Comparison of ENCODE assay signal across 8 mouse cellular contexts in the genomic region with DNA sequence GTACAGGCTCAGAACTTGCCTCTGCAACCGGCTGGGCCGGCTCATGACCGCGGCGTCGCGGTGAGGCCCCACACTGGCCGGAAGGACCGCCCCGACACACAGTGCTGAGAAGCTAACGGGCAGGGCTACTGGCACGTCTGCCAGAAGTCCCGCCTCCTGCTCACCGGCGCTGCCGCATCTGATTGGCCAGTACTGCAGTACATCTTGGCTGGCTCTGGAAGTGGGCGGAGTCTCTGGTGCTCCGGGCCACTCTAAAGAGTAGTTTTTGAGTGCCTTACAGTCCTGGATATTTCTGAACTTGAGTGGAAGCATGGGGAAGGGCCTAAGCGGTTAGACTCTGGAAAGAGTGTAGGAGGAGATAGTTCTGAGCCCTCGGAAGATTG. TPM values are rescaled to one million over a fixed set of nuclear protein-coding genes. Genes with fewer than 3 reads are reported as not detected.
DNase-seq lines count a peak whose midpoint lies in the region; ATAC-seq lines count a peak whose summit lies in the region.

No protein-coding gene starts in this region.

- peak; percentile 74 for ATAC-seq in inflammation-experienced regulatory T-cells, adult 6 months
- peak; percentile 95 for ATAC-seq in megakaryocyte-erythroid progenitor cell, adult 5-6 weeks (replicated peaks; ENCODE audit: low FRiP score, low TSS enrichment, poor library complexity, severe bottlenecking)

- DNase-seq in adipocyte (ENCODE audit: low spot score), result peak; percentile 95
- DNase-seq in embryo, embryonic 10 days (ENCODE audit: low spot score), result peak; percentile 99
- DNase-seq in gastrocnemius, postnatal 10 days, result peak; percentile 97
- DNase-seq in left cerebral cortex, postnatal 10 days (ENCODE audit: extremely low spot score in 1 of 2, low spot score in 2 of 2), result peak; percentile 96 to 99
- peak; percentile 96 for DNase-seq in right cerebral cortex, postnatal 25 days
- DNase-seq in urinary bladder, postnatal 4 days (ENCODE audit: low spot score in 2 of 2), result peak; percentile 96 to 98

- intact Hi-C loops in left cerebral cortex, postnatal 10 days (cut with DNase I), result no loop called here

RNA-seq across cellular contexts. Expression of gene E130208F15Rik, which starts 0.7 kb away (rescaled TPM):
- total RNA-seq in gastrocnemius, postnatal 10 days (2021), result 1 to 10 TPM; 1.0 to 1.2 TPM
- polyA plus RNA-seq in inflammation-experienced regulatory T-cells, adult 6 months (2017; shearing (Covaris generic)), result not detected
- total RNA-seq in left cerebral cortex, postnatal 10 days (2021), result under 1 TPM; 0.45 to 0.67 TPM
- total RNA-seq in megakaryocyte-erythroid progenitor cell, adult 5-6 weeks (2014; fragmentation: Nextera tagmentation), result not detected in 2 replicates
- 3.4 TPM in 1 of 2 replicates, not detected in the other for total RNA-seq in megakaryocyte-erythroid progenitor cell, adult 5-6 weeks (2017)

RNA-seq across cellular contexts. Expression of gene Sdhaf1, which starts 1.4 kb away (rescaled TPM):
- total RNA-seq in gastrocnemius, postnatal 10 days (2021), result 10 to 100 TPM; 10.3 to 11.5 TPM
- polyA plus RNA-seq in inflammation-experienced regulatory T-cells, adult 6 months (2017; shearing (Covaris generic)), result 1 to 10 TPM; 2.0 to 6.1 (median 3.9) TPM
- 1 to 10 TPM; 7.8 to 8.2 TPM for total RNA-seq in left cerebral cortex, postnatal 10 days (2021)
- 7.3 and 9.2 TPM in 2 replicates for total RNA-seq in megakaryocyte-erythroid progenitor cell, adult 5-6 weeks (2014; fragmentation: Nextera tagmentation)
- 7.9 and 8.9 TPM in 2 replicates for total RNA-seq in megakaryocyte-erythroid progenitor cell, adult 5-6 weeks (2017)

RNA-seq across cellular contexts. Expression of gene Syne4, which starts 7.7 kb away (rescaled TPM):
- 1 to 10 TPM; 1.8 TPM for total RNA-seq in gastrocnemius, postnatal 10 days (2021)
- polyA plus RNA-seq in inflammation-experienced regulatory T-cells, adult 6 months (2017; shearing (Covaris generic)), result 10 to 100 TPM in 1 of 3 experiments, 1 to 10 TPM in 2; 4.3 to 14.7 (median 6.4) TPM
- total RNA-seq in left cerebral cortex, postnatal 10 days (2021), result 1 to 10 TPM; 5.4 to 7.5 TPM
- total RNA-seq in megakaryocyte-erythroid progenitor cell, adult 5-6 weeks (2014; fragmentation: Nextera tagmentation), result 2.9 TPM in 1 of 2 replicates, not detected in the other
- total RNA-seq in megakaryocyte-erythroid progenitor cell, adult 5-6 weeks (2017), result not detected in 2 replicates

RNA-seq across cellular contexts. Expression of gene Alkbh6, which starts 13.8 kb away (rescaled TPM):
- 10 to 100 TPM; 18.3 to 18.6 TPM for total RNA-seq in gastrocnemius, postnatal 10 days (2021)
- polyA plus RNA-seq in inflammation-experienced regulatory T-cells, adult 6 months (2017; shearing (Covaris generic)), result 100 to 1,000 TPM in 2 of 3 experiments, 10 to 100 TPM in 1; 69.8 to 178 (median 155) TPM
- total RNA-seq in left cerebral cortex, postnatal 10 days (2021), result 10 to 100 TPM; 45.9 to 47.5 TPM
- total RNA-seq in megakaryocyte-erythroid progenitor cell, adult 5-6 weeks (2014; fragmentation: Nextera tagmentation), result 12.7 and 35.5 TPM in 2 replicates
- 26.5 and 28.8 TPM in 2 replicates for total RNA-seq in megakaryocyte-erythroid progenitor cell, adult 5-6 weeks (2017)

RNA-seq across cellular contexts. Expression of gene Clip3, which starts 30.7 kb away (rescaled TPM):
- total RNA-seq in gastrocnemius, postnatal 10 days (2021), result 10 to 100 TPM; 22.2 to 26.5 TPM
- 1 to 10 TPM; 3.6 to 7.0 (median 5.8) TPM for polyA plus RNA-seq in inflammation-experienced regulatory T-cells, adult 6 months (2017; shearing (Covaris generic))
- total RNA-seq in left cerebral cortex, postnatal 10 days (2021), result 100 to 1,000 TPM; 495 to 497 TPM
- not detected in 2 replicates for total RNA-seq in megakaryocyte-erythroid progenitor cell, adult 5-6 weeks (2014; fragmentation: Nextera tagmentation)
- not detected in 2 replicates for total RNA-seq in megakaryocyte-erythroid progenitor cell, adult 5-6 weeks (2017)

Comparison
In these comparisons a context has a peak if more than half of its experiments do, and no peak if none do; other contexts are left out.
1. Peak in every context shown above with its lines: DNase-seq and ATAC-seq.